Mouse (Mus musculus): ENCODE measurements around the gene Serhl. TPM values are rescaled to one million over a fixed set of nuclear protein-coding genes. Genes with fewer than 3 reads are reported as not detected.
A peak's percentile ranks its signal among the peaks of the same experiment; 100 is the strongest.
"Not testable (repeated sequence)": the region's sequence is repeated elsewhere in the genome, so short reads cannot be mapped to it uniquely, and the experiment has no call there.

The Serhl gene
- total RNA-seq, 2 experiments from 2014 or later = 8.4 to 9.4 TPM

- DNase-seq (ENCODE audit: extremely low spot score in 1 of 2, low spot score in 1 of 2) = peak in 1 of 2 experiments; percentile 49
Observed at GRCm38 (mm10) chr15:83121709-83122565, 32.6 kb downstream of the Serhl start.

- DNase-seq (ENCODE audit: extremely low spot score in 1 of 2, low spot score in 1 of 2) = peak; percentile 88 to 93
Observed at GRCm38 (mm10) chr15:83122566-83123145, 33.4 kb downstream of the Serhl start, which contains the start of gene Rrp7a. Gene Rrp7a, minus strand, starts transcription at chr15:83122801.

DNA sequence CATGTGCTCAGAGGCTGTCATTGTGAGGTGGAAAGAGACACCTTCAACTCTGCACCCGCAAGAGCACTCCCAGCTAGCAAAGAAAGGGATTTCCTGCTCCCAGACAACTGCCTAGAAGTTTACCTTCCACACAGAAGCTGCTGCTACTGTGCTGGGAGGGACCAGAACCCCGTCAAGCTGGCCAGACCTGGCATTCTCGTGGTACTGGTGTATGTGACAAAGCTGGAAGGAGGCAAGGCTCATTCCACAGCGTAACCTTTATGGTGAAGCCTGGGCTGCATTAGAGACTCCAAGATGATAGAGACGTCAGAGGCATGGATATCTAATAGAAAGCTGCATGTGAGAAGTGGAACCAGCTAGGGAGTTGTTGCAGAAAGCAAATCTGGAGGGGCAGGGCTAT is 35.3 kb downstream of the Serhl start:
- DNase-seq (ENCODE audit: extremely low spot score in 1 of 2, low spot score in 1 of 2) = no peak

GRCm38 (mm10) chr15:83126582-83126981 is 37.3 kb downstream of the Serhl start:
- no peak for DNase-seq (ENCODE audit: extremely low spot score in 1 of 2, low spot score in 1 of 2)

DNA sequence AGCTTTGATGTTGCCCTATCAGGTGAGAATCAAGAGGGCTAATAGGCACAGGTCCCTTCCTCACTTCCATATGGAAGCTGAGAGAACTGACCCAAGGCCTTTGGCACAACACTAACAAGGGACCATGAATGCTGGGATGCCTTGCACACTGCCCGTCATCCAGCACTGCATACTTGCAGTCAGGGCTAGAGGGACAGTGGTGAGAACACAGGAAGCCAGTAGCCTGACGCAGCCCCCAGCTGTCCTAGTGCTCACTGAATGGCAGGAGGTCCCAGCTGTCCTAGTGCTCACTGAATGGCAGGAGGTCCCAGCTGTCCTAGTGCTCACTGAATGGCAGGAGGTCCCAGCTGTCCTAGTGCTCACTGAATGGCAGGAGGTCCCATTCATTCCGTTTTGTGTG is 37.7 kb downstream of the Serhl start:
- DNase-seq (ENCODE audit: extremely low spot score in 1 of 2, low spot score in 1 of 2) = not testable (repeated sequence)

- no peak for DNase-seq (ENCODE audit: extremely low spot score in 1 of 2, low spot score in 1 of 2)
Observed at GRCm38 (mm10) chr15:83129530-83130231, 40.4 kb downstream of the Serhl start.

GRCm38 (mm10) chr15:83134671-83135070 is 45.4 kb downstream of the Serhl start:
- no peak for DNase-seq (ENCODE audit: extremely low spot score in 1 of 2, low spot score in 1 of 2)

- DNase-seq (ENCODE audit: extremely low spot score in 1 of 2, low spot score in 1 of 2) = no peak
Observed at GRCm38 (mm10) chr15:83135654-83136053, 46.3 kb downstream of the Serhl start.

DNA sequence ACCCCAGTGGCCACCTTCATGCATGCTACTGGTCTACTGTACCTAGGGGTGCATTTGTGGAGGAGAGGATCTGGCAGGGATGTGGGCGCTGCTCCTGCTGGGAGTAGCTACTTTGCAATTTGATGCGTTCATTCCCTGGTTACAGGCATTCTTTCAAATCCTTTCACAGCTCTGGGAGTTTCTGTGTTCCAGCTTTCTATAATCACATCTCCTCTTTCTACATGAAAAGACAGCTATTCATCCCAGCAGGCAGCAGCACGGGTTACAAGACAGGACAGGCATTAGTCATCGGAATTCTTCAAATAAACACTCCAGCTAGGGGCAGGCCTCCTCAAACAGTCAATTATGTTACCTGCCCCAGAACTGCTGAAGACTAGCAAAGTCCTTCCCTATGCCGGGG is 53.6 kb downstream of the Serhl start:
- DNase-seq (ENCODE audit: extremely low spot score in 1 of 2, low spot score in 1 of 2) = no peak

GRCm38 (mm10) chr15:83145541-83145940 is 56.2 kb downstream of the Serhl start:
- no peak for DNase-seq (ENCODE audit: extremely low spot score in 1 of 2, low spot score in 1 of 2)

DNA sequence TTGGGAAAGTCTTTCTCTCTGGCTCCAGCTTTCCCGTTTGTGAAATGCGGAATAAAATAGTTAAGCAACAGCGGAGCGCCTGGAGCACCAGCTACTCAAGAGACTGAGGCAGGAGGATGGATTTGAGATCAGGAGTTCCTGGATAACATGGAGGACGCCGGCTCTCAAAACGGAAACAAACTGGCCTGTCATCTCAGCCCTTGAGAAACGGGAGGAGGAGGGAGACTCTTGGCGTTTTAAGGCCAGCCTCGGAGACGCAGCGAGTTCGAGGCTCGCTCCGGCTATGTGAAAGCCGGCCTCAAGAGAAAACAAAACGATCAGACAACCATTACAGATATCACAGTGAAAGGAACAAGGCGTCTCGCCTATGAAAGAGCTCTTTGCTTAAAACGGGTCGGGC is 59.1 kb downstream of the Serhl start:
- no peak for DNase-seq (ENCODE audit: extremely low spot score in 1 of 2, low spot score in 1 of 2)

GRCm38 (mm10) chr15:83148801-83149195 is 59.5 kb downstream of the Serhl start:
- DNase-seq (ENCODE audit: extremely low spot score in 1 of 2, low spot score in 1 of 2) = no peak

DNA sequence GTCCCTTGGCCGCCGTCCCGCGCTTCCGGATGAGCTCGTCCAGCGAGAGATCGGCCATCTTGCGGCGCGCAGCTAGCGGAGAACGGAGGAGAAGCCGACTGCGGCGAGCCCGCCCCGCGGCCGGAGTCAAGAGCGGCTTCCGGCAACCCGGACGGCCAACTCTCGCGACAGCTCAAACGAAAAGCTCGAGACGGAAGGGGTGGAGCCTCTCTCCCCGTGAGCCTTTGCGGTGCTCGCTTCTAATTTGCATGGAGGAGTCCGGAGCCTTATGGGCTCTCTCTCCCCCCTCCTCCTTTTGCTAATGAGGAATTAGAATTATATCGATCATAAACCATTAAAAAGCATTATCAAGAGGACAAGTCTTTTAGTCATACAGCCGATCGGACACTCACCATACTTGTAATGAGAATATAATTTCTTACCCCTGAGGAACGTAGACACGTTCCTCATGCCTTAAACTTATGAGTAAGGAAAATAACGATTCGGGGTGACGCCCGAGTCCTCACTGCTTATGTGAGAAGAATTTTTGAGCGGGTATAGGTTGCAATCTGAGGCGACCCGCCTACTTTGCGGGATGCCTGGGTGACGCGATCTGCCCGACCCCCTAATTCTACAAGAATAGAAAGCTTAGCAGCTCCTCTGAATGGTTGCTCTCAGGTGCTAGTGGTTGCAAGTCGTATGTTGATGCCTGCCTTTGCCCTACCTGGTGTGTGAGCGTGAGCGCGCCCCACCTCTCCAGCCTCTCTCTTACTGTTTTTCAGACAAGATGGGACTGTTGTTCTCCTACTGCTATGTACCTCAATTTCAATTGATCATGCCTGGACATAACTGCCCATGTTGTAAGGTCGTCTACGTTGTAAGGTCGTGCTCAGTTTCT is 60.1 kb downstream of the Serhl start, which contains the start of gene Poldip3:
Gene Poldip3, minus strand, starts transcription at position 189 of the 877 bp plus-strand sequence.
- DNase-seq (ENCODE audit: extremely low spot score in 1 of 2, low spot score in 1 of 2) = peak; percentile 96 to 97

- no peak for DNase-seq (ENCODE audit: extremely low spot score in 1 of 2, low spot score in 1 of 2)
Observed at GRCm38 (mm10) chr15:83150073-83150442, 60.8 kb downstream of the Serhl start.

DNA sequence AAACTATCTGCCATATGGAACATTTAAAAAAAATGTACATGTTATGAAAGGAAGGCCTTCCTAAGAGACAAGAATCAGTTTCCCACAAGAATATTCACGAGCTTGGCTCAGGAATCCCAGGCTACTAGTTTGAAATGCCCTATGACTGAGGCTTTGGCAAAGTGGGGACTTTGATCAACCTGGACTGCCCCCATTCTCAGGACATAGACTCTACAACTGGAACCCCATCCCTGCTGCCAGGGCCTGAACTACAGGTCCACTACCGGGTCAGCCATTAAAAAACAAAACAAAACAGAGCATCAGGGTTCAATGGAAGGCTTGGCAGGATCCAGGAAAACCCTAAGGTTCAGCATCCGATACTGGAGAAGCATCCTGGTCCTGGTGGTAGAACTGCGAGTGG is 61.4 kb downstream of the Serhl start:
- no peak for DNase-seq (ENCODE audit: extremely low spot score in 1 of 2, low spot score in 1 of 2)

DNA sequence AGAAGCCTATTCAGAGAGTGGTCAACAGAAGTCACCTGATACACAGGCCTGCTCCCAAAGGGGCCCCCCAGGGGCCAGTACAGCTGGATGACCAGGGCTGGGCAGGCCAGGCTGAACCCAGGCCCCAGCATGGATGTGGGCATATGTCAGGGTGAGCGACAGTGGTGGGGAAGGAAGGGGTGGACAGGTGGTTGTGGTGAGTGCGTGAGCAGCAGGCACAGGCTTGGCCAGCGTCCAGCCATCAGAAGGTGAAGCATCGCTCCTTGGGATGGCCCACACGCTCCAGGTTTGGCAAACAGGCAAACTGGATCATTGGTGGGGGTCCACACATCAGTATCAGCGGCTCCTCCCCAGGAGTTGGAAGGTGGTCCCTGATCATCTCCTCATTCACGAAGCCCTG is 65.0 kb downstream of the Serhl start:
- DNase-seq (ENCODE audit: extremely low spot score in 1 of 2, low spot score in 1 of 2) = no peak

DNA sequence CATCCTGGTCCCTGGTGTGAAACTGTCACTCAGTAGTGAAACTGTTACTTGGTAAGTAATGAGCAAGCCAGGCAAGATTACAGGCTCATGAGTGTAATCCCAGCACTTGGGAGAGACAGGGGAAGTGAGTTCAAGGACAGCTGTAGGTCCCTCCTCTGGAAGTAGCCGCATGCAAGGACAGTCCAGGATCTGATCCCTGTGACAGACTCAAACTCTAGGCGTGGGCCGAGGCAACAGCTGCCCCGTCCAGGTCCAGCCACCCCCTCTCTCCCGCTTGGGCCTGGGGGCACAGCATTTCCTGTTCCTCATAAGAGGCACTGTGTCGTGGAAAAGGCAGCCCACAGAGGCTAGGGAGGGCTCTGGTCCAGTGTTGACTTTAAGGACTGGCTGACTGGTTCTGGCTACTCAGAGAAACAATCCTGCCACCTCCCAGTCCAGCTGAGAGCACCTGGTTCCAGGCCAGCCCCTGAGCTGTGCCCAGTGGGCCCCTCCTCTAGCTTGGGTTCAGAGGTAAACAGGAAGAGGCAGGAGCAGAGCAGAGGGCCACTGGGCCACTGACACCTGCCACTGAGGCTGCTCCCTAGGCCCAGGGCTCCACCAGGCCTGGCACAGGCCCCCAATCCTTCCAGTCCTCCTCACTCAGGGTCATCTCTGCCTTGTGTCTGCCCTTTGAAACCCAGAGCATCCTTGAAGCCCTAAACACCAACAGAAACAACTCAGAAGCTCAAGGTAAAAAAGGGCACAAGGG is 66.5 kb downstream of the Serhl start:
- no peak for DNase-seq (ENCODE audit: extremely low spot score in 1 of 2, low spot score in 1 of 2)

DNA sequence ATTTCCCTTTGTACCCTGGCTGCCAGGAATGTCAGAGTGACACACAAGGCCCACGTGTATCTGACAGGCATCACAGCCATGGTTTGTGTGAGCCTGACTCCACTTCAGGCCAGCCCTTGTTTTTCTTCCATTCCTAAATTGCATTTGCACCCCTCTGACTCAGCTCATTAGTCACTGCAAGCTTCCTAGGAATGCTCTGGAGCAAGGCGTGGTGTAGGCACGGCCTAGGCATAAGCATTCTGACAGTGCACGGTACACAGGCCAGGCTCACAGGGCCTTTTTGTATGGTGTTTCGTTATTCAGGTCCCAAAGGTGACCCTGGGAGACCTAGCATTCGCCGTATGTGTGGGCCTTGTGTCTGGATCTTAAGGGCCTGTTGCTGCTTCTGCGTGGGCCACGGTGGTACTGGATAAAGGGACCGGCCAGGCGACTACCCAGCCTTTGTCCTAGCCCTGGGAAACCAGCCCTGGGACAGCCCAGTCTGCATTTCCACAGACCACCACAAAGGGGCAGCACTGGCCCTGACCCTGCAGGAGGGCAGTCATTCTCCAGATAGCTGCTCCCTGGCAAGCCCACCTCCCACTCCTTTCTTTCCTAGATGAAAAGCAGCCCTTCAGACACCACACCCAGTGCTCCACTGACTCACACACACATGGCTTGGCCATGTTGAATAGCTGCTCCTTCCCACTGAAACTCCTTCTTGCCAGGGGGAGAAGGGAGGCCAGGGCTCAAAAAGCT is 67.8 kb downstream of the Serhl start:
- peak in 1 of 2 experiments; percentile 54 for DNase-seq (ENCODE audit: extremely low spot score in 1 of 2, low spot score in 1 of 2)

DNA sequence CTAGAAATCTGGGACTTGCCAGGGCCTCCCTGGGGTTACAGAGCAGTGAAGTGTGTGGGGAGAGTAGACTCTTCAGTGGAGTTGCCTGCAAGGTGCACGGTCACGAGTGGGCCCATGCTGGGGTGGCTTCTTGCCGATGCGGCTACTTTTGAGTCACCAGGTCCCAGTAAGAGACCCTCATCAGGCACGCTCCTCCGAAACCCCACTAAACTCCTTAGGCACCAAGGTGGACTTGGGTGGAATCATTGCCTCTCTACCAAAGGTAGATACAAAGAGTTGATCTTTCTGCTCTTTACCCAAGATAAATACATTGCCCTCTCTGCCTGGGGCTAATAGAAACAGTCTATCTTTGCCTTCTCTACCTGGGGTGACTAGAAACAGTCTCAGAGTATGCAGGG is 68.4 kb downstream of the Serhl start:
- no peak for DNase-seq (ENCODE audit: extremely low spot score in 1 of 2, low spot score in 1 of 2)
